Mouse (Mus musculus): ENCODE results near the gene Cep97. TPM values are rescaled to one million over a fixed set of nuclear protein-coding genes. Genes with fewer than 3 reads are reported as not detected.

The Cep97 gene
- polyA plus RNA-seq, 2 experiments from 2014 or later, result 22.8 to 28.3 TPM

DNA sequence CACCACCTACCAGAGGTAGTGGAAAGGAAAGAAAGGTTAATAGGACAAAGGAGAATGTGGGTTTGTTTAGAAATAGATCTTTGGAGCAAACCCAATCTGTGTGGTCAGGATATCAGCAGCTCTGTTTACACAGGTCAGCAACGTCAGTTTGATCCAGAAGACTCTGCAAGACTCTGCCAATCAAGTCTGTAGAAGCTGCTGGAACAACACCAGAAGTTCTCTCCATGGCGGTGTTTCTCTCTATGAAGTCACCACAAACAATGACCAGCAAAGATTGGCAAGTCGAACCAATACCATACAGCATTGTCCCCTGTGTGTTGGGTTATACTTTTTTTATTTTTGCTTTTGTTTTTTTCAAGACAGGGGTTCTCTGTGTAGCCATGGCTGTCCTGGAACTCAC lies 12.6 kb upstream of the Cep97 start:
- no peak for ATAC-seq

DNA sequence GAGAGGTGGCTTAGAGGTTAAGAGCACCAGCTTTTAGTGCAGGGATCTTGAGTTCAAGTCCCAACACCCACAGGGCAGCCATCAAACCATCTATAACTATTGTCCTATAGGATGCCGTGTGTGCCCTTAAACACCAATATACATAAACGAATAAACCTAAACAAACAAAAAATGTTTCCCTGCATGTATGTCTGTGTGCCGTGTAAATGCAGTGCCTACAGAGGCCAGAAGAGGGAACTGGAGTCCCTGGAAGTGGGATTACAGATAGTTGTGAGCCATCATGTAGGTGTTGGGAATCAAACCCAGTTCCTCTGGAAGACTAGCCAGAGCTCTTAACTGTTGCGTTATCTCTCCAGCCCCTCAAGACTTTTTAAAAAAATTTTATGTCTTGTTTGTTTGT lies 6.1 kb upstream of the Cep97 start:
- ATAC-seq, result no peak

DNA sequence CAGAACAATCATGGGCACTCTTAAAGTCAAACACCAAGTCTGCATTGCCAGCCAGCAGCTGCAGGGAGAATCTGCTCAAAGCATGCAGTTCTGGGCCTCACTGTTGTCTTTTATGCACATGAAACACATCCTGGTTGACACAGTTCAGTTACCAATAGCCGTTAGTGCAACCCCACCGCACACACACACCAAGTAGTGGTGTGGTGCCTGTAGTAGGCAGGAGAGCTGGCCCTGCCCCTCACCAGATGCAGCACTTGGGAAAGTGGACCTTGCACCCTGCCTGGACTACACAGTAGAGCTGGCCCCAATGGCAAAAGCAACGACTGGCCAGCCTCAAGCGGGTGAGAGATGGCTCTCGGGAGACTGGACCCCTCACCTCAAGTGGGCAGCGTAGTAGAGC lies 5.0 kb upstream of the Cep97 start:
- no peak for ATAC-seq

DNA sequence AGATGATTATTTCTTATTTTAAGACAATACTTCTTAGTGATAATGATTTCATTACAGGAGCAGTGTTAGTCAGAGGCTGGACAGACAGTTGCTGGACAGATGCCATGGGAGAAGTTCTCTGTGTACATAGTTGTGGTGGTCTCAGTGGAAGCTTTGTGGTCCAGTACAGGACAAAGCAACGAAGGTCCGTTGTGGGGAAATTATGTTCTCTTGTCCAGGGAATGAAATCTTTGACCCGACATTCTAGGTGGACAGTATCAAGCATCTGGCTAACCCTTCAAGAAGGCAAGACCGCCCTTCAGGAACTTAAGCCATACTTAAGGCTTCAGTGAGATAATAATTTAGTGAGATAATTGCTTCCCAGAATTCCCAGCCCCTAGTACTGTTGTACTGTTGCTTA lies 4.1 kb upstream of the Cep97 start:
- ATAC-seq, result no peak

DNA sequence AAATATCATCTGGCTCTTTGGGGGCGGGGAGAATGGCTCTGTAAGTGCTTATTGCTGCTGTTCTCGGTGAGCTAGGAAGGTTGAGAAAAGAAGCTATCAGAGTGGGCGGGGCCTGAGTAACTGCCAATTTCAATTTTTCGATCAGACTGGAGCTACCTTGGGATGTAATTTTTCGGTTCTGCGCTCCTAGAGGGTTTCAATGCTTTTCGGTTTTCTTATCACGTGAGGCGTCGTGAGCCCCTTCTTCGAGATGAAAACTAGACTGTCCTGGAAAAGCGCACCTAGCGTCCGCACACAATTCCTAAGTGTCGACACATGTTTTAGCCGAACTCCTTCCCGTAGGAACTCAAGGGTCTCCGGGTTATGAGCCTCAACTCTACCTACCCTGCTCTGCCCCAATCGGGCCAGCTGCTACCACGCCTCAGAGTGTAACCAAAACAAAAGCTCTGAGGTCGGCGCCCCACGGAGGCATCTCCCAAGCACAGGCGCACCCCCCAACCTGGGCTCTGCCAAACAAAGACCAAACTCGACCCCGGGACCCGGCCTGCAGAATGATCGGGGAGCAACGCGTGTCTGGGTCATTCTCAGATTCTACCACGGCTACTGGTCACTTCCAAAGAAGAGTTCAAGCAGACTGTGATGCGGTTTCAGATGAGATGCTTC lies 843 bp downstream of the Cep97 start:
- ATAC-seq, result peak; percentile 21

DNA sequence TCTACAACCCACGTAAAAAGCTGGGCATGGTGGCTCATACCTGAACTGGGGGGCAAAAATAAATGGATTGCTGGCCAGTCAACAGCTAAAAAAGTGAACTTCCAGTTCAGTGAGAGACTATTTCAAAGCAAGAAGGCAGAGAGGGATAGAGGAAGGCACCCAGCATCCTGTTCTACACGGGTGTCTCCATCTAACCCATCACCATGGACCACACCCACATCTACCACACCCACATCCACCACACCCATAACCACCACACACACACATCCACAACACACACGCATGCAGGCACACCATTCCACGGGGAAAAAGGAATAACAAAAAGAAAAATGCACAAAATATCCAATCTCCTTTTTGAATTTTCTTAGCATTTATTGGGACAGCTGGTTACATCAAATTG lies 10.6 kb downstream of the Cep97 start:
- peak; percentile 79 for ATAC-seq

DNA sequence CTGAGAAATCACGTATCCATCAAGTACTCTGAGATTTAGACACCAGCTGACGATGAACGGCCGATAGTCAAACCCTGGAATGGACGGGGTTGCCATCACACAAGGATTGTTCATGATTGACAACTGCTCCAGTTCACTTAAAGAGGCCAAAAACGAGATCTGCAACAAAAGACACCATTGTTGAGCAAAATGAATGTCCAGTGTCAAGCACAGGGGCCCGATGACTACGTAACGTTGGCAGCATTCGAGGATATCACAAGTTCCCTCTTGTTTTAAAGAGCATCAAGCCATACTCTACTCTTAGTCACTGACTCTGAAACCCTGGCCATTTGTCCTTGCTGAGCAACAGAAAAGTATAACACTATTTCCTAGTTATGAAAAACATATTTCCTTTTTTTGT lies 12.6 kb downstream of the Cep97 start:
- ATAC-seq, result no peak

DNA sequence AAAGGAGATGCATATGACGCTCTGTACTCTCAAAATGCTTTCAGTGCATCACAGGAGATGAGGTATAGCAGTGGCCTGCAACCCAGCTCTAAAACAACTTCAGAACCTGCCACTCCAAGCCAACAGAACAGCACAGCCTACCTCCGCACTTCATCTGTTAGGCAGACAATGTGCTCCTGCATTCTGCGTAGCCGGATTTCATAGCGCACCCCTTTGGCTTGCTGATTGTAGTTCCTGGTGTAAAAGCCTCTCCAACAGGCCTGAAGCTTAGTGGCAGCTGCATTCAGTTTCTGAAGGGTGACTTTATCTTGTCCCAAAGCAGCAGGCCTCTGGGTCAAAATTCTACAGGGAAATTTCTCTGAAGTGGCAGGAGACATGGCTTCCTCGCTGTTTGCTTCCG lies 19.9 kb downstream of the Cep97 start:
- no peak for ATAC-seq

DNA sequence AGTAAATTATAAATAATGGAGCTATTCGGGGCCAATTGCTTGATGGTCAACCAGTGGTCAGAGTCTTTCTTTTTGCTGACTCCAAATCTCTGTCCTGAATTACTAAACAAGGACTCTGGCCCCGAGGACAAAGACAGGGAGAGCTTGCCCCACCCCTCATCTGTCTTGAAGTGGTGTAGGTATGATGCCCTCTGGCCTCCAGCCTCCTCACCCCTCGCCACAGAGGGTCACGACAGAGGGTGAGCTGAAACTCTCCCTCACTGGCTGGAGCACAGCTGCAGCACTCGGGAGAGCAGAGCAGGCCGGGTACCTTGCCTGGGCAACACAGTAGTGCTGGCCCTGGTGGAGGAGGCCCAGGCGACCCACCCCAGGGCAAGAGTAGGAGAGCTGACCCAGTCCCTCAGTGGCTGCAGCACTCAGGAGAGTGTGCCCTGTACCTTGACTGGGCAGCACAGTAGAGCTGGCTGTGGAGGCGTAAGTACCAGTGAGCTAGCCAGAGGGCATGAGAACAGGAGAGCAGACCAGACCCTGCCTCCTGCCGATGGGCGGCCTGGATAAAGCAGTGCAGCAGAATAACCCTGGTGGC lies 24.4 kb downstream of the Cep97 start:
- ATAC-seq, result no peak

DNA sequence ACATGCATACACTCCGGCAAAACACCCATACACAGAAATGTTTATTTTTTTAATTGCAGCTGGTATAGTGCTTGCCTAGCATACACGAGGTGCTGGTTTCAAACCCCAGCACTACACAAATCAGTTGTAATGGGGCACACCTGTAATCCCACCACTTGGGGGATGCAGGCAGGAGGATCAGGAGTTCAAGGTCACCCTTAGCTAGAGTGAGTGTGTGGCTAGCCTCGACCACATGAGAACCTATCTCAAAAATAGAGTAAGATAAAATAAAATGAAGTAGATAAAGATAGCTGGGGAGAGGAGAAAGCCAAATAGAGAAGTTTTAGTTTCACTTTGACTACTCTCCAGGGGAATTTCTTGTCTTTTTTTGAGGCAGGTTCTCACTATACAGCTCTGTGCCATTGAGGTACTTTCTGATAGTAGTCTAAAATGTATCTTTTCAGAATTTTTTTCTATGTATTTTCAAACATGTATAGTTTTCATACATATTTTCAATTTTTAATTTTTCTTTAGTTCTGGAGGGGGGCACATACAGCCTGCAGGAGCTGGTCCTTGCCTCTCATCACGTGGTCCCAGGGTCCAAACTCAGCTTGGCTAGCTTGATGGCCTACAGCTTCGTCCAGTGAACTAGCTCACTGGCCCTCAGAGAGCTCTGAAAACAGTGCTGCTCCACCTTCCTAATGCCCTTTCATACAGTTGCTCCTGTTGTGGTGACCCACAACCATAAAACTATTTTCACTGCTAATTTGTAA lies 27.6 kb downstream of the Cep97 start:
- ATAC-seq, result peak; percentile 80

DNA sequence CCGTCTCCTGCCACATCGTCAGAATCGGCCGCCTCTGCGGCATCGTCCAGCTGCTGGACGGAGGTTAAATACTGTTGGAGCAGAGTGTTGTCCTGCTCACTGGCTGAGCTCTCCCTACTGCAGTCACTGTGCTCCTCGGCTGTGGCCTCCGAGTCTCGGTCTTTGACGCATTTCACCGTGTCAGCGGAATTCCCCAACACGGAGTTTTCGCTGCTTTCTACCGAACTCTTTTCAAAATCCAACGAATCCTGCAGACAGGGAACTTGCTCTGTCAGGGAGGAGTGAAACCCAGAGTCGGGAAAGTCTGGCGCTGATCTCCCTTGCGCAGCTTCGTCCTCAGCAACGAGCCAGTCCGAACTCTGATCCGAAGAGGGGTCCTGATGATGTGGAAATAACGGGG lies 29.3 kb downstream of the Cep97 start:
- no peak for ATAC-seq

DNA sequence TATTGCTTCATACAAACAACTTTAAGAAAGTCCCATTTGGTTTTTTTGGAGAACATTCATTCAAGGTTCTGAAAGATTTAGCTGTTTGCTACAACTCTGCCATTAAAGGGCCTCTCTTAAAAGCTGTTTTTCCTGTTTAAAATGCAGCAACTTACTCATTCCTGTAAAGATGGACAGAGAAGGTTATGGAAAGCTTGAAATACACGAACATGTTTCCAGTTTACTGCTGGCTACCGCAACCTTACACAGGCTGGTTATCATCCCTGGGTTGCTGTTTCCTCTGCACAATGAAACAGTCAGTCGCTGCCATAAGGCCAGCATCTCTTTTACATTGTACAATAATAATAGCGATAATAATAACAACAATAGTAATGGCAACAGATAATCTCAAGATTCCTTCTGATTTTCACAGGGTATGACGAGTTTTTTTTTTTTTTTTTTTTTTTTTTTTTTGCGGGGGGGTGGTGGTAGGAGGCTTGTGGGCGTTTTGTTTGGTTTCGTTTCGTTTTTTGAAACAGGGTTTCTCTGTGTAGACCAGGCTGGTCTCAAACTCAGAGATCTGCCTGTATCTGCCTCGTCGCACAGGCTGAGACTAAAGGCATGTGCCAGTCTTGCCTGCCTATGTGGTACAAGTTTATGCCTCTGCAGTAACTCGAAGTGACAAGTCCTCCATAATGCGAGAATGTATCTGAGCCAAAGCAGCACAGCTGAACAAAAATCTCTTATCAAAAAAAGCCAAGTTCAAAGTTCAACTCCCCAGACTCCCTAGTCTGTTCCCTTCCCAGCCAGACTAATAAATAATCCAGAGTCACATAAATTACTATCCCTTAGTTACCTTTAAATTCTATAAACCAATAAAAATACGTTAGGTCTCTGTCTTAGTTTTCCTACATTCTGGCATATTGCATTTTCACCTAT lies 32.6 kb downstream of the Cep97 start:
- ATAC-seq, result no peak

DNA sequence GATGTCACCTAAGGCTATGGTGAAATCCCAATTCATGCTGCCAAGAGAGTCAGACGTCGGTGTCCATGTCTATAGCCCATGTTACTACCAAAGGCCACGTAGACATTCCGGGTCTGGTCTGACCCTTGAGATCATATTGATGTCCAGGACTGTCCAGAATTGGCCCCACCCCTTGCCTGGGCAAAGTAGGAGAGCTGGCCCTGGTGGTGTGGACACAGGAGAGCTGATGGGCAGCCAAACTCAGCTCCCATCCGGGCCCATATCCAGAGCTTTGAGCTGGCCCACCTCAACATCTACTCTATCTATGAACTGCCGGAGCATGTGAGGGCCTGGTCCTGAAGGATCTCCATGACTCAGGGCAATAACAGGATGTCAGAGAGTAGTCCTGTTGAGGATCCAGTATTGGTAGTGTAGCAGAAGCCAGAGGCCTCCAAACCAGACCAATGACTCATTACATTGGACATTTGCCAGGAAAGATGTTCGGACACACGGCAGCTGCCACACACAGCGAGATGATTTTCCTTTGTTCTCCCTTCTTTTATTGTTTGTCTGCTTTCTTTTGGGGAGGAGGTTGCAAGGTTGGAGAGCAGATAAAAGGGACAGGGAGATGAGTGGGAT lies 36.2 kb downstream of the Cep97 start:
- no peak for ATAC-seq

DNA sequence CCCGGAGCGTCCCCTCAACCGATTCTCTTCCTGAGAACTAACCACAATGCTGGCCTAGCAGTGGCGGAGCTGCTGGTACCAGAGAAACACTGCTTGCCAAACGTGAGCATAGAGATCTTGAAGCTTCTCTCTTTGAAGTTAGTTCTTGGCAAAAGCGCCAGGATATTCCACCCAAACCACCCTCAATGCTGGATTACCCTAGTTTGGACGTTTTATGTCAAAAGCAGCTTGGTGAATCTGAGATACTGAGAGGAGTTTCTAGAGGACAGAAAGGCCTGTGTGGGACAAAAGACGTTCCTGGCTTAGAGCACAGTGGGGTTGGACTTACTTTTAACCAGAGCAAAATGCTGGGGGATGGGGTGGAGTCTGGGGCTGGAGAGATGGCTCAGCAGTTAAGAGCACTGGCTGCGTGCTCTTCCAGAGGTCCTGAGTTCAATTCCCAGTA lies 39.0 kb downstream of the Cep97 start:
- no peak for ATAC-seq

DNA sequence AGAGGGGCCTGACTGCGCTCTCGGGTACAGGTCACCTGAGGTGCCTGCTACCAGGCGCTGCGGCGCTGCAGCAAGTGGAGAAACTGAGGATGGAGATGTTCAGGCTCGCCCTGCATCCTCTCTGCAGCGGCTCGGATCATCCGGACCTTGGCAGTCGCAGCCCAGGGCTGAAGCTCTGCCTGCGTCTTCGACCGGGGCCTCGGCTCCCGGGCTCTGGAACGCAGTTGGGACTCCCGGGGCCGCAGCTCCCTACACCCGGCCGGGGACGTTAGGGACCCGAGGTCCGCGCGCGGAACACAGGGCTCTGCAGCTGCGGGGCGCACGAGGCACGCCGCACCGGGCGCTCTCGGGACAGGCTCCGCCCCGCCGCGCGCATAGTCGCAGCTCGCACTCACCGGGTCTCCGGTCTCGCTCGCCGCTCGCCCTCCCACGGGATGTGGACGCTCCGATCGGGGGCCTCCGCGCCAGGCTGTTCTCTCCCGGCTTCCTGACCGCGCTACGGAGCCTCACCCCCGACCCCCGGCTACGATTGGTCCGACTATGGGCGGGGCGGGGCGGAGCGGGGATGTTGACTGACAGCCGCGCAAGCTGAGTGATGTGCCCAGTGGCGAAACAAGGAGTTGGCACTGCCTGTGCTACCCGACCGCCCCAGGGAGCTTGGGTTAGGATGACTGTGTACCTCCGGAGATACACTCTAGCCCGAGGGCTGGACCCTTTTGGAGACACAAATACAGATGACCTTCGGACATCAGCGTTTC lies 39.6 kb downstream of the Cep97 start, which contains the start of gene Nxpe3:
Gene Nxpe3 (minus strand): TSS at position 393 of the 758 bp plus-strand sequence.
- ATAC-seq, result peak; percentile 84

DNA sequence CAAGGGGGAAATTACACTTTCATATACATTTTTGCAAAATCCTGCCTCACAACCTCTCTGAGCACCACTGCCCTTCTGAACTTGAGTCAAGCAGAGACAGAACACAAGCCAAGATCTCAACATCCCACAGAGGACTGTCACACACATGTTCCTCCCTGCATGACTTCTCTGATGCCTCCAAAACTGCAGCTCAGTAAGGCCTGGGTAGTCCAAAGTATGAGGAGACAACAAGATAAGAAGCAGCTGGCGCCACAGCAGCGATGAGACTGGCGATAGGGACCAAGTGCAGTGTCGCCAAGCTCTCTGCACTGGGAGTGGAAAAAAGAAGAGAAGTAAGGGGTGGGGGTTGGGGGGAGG lies 40.1 kb downstream of the Cep97 start:
- peak; percentile 5 for ATAC-seq

DNA sequence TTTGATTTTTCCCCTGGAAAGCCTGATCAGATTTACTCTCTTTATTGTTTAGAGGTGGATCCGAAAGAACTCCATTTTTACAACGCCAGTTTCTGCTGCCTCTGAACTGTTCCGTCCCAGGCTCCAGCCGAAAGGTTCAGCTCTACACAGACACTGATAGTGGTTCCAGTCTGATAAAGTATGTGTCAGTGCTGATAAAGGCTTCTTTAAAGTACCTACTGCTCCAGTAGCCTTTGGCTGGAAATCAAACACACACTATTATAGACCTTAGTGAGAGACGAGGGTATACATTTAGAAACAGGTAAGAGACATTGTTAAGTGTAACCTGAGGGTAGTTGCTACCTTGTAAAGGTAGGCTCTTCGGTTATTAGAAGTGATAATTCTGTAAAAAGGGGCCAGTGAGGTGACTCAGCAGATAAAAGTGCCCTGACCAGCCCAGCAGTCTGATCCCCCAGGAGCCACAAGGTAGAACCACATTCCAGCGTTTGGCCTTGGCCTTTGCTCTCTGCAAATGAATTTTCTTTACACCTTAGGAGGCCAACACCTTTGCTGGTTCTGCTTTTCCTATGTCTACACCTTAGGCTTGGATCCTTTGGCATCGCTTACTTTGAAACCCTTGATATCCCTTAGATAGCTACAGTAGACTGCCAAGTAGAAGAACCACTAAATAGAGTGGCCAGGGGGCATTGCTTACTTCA lies 41.1 kb downstream of the Cep97 start:
- ATAC-seq, result no peak

DNA sequence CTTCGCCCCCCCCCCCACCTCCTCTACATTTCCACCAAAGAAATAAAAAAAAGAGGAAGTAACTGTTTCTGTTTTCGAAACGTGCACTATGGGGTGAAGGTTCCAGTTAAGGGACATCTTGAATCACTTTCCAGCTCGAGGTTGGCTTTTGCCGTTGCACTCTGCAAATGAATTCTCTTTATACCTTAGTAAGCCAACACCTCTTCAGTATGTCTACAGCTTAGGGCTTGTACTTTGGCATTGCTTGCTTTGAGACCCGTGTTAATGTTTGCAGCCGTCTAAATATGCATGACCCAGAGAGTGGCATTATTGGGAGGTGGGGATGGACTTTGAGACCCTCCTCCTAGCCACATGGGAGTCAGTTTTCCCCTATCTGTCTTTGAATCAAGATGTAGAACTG lies 42.2 kb downstream of the Cep97 start:
- no peak for ATAC-seq

DNA sequence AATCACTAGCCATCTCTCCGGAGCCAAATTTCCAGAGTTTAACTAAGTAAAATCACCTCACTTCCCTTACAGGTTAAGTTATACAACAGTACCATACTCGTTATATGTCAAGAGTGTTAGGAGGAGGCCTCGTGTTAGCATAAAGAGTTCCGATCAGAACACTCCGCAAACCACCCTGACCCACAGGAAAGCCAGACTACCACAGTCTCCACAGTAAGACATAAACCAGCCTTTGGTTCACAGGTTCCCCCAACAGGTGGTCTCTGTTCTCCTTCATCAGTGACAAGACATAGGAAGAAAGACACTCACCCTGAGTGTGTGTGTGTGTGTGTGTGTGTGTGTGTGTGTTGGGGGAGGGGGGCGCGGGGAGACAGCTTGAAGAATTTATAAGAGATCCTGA lies 43.3 kb downstream of the Cep97 start:
- ATAC-seq, result no peak

DNA sequence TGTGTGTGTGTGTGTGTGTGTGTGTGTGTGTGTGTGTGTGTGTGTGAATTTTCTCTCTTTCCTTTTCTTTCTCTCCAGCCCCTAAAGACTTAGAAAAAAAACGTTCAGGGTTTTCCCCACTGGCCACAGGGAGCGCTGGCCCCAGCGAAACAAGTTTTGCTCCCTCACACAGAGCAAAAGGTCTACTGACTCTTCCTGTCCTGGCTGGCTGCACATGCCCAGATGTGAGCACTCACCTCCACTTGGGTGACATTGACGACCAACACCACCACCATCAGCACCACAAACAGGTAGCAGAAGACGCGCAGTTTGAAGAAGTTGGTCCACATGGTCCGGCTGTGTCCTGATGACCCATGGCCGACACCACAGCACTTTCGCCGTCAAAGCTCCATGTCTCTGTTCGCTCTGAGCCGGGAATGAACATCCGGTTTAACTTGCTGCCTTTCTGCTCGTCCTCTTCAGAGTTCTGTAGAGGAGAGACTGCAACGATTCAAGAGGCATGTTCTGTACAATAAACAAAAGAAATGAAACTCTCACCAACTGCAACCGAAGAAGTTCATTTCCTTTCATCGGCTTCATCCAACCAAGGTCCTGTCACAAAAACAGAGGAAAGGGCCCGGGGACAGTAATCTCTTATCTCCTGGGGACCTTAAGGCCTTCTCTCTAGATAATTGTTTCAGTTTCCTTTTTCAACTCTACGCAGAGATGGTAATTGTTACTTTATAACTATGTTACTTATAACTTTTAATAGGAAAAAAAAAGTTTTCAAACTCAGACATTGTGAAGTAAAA lies 44.1 kb downstream of the Cep97 start:
- ATAC-seq, result no peak

Data from activated CD4-positive, CD25-positive, alpha-beta regulatory T cell, adult 4 months (primary cell).